In genomic region chr8:72347553-72347952, GRCm38 (mm10) we compare ENCODE assay signal across 14 mouse cellular contexts.
"Had no signal": no experiment of that assay in that cellular context is flagged by ENCODE, and none has a peak within 500 bp of the region (broad histone marks: within the 10 kb centered on the region; RNA-seq: fewer than 3 reads in every experiment).

No protein-coding gene starts in this region.

- H3K9me3 ChIP-seq: limb, embryonic 13.5 days; liver, embryonic 15.5 days; lung, embryonic 15.5 days had no signal

- DNase-seq: kidney, adult 11 months; kidney, adult 9 months; kidney, postnatal 36 days; layer of hippocampus, adult 9-11 months; left cerebral cortex, postnatal 4 days; right cerebral cortex, postnatal 14 days; thymus, postnatal 25 days had no signal

- ATAC-seq: midbrain, embryonic 16.5 days had no signal

- H3K4me3 ChIP-seq: limb, embryonic 13.5 days; liver, embryonic 15.5 days; lung, embryonic 15.5 days had no signal

- H3K9ac ChIP-seq: limb, embryonic 13.5 days; liver, embryonic 15.5 days; lung, embryonic 15.5 days had no signal

- H3K4me2 ChIP-seq: limb, embryonic 13.5 days; liver, embryonic 15.5 days; lung, embryonic 15.5 days; midbrain, embryonic 11.5 days had no signal

- H3K27ac ChIP-seq: kidney, postnatal 0 days; limb, embryonic 13.5 days; liver, embryonic 15.5 days; lung, embryonic 15.5 days; stomach, postnatal 0 days had no signal

- H3K27me3 ChIP-seq: limb, embryonic 13.5 days; liver, embryonic 15.5 days; lung, embryonic 15.5 days had no signal

- H3K4me1 ChIP-seq: limb, embryonic 13.5 days; lung, embryonic 15.5 days had no signal
